Mouse (Mus musculus) left cerebral cortex, adult 11 months (tissue): ENCODE results near the gene Fermt3.
A peak's percentile ranks its signal among the peaks of the same experiment; 100 is the strongest.
"Not testable (repeated sequence)": the region's sequence is repeated elsewhere in the genome, so short reads cannot be mapped to it uniquely, and the experiment has no call there.

ENCODE experiments used
- DNase-seq: peaks from one replicate; pipeline ENCODE4 v3.0.0; 2022; ENCODE audit warnings: low spot score

Gene Fermt3

DNA sequence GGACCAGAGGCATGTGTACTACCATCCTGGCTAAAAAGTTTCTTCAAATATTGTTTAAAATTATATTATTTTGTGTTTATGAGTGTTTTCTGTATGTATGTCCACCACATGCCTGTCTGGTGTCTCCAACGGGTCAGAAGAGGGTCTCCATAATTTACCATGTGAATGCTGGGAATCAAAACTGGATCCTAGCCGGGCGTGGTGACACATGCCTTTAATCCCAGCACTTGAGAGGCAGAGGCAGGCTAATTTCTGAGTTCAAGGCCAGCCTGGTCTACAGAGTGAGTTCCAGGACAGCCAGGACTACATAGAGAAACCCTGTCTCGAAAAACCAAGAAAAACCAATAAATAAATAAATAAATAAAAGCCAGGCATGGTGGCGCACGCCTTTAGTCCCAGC is 28.1 kb downstream of the Fermt3 start:
- DNase-seq: not testable (repeated sequence)

DNA sequence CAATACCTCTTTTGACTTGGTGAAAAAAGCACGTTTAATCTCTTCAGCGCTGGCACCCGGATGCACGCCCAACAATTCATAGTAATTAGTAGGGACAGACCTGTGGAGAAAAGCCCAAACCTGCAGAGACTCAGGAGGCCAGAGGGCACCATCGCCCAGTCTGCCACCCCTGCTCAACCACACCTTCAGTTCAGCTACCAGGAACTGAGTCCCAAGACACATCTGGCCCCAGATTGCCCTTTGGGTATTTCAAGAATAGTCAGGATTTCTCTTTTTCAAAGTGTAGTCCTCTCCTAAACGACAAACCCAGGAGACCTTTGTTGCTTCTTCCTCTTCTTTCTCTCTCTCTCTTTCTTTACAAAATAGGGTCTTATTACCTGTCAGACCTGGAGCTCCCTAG is 28.6 kb downstream of the Fermt3 start:
- DNase-seq: no peak

- DNase-seq: no peak
Measured at GRCm38 (mm10) chr19:6989251-6989650, 30.0 kb downstream of the Fermt3 start.

DNA sequence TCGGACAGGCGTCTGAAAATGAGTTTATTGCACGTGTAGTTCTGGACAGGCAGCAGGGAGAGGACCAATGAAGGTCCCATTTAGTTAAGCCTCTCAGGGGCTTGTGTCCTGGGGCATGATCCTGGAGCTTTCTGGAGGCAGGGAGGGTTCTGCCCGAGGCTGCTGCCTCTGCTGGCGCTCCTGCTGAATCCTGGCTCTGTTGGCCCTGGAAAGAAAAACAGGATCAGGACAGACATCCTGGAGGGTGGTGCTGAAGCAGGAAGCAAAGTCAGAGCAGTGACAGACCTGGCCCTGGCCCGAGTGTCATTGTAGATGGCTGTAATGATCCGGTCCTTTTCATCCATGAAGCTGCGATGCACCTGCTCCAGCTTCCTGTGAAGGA is 31.4 kb downstream of the Fermt3 start:
- no peak for DNase-seq

DNA sequence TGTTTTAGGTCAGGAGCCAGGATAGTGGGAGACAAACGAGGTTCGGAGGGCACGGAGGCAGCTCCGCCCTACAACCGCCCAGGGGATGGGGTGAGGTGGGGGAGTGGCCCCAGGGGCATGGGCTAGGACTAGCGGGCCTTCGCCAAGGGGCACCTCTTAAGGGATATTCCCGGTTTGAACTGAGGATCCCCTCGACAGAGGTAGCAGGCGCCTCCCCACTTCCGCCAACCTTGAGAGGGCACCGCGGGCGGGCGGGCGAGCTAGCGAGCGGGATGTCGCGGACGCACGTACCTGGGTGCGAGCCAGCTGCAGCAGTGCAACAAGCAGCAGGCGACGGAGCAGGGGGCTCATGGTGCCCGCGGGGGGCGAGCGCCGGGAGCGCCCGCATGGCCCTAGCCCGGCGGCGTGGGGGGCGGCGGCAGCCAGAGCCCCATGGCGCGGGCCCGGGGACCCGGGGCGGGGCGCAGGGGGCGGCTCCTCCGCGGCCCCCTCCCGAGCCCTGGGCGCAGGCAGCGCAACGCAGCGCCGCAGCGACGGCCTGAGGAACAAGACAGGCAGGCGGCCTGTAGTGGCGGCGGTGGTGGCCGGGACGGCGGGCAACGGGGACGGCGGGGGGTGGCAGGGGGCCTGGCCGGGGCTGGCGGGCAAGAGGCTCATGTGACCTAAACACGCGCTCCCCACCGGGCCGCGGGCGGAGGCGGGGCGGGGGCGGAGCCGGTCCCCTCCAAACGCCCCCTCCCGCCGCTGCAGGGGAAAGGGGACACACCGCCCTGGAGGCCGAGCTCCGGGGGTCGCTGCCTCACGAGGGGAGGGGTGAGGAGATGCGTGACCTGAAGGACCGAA is 32.0 kb downstream of the Fermt3 start, which contains the start of gene Vegfb:
Gene Vegfb (minus strand): TSS at position 591 of the 843 bp plus-strand sequence.
- no peak for DNase-seq

DNA sequence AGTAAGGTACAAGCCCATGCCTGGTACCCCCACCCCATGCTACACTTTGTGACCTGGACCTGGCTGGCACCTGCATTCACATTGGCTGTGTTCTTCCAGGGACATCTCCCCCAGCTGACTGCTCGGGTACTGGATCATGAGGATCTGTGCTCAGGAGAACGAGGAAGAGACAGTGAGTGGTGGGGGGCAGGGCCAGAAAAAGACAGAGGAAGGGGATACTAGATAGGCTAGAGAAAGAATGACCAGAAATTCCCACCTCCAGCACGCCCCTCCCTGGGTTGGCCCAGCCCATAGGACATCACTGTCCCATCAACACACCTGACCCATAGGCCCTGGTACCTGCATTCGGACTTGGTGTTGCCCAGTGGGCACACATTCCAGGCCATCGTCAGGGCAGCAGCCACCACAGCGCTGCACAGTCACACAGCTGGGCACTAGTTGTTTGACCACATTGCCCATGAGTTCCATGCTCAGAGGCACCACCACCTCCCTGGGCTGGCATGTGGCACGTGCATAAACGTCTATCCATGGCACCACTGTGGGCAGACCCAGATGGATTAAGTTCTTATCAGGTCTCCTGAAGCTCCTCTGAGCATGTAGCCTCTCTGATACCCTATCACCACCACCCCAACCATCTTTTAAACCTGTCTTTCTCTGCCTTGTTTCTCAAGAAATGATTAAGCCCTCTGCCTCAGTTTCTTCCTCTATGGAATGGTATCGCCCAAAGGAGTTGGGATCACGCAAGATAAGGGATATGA is 33.1 kb downstream of the Fermt3 start:
- DNase-seq: no peak

DNA sequence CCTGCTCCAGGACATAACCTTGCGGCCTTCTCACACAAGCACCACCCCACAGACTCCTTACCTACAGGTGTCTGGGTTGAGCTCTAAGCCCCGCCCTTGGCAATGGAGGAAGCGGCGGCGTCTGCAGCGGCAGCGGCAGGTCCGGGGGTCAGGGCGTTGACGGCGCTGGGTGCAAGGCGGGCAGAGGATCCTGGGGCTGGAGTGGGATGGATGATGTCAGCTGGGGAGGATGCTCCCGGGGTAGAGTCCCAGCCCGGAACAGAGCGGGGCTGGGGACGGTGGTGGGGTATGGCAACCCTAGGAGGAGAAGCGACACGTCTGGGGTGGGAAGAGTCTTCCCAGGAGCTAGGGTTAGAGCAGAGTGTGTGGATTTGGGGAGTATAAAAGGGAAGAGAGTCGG is 34.0 kb downstream of the Fermt3 start:
- no peak for DNase-seq

- DNase-seq: no peak
Measured at GRCm38 (mm10) chr19:6983621-6984020, 35.6 kb downstream of the Fermt3 start.

GRCm38 (mm10) chr19:6981465-6981864 is 37.8 kb downstream of the Fermt3 start:
- no peak for DNase-seq

GRCm38 (mm10) chr19:6980381-6981093 is 38.7 kb downstream of the Fermt3 start, which contains the start of gene Fkbp2:
TSS of gene Fkbp2 (minus strand) at chr19:6980501.
- peak; percentile 98 for DNase-seq

- DNase-seq: peak; percentile 98
Measured at GRCm38 (mm10) chr19:6979486-6980380, 39.5 kb downstream of the Fermt3 start.

DNA sequence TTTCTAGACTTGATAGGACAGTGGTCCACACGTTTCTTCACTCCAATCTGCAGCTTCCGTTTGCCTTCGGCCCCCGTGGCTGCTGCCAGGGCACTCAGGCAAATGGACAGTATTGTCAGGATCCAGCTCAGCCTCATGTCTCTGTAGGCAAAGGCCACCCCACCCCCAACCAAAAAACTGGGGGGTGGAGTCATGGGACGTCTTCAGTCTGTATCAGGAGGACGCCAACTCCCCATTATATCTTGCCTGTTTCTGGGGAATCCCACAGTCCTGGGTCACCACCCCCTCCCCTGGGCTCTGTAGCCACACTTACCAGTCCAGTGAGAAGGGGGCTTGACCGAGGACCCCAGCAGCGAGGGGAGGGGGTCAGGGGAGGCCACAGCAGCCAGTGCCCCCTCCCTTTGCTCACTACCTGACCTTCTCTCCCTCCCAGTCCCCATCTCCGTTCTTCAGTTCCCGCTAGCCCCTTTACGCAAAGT is 40.2 kb downstream of the Fermt3 start:
- DNase-seq: no peak

DNA sequence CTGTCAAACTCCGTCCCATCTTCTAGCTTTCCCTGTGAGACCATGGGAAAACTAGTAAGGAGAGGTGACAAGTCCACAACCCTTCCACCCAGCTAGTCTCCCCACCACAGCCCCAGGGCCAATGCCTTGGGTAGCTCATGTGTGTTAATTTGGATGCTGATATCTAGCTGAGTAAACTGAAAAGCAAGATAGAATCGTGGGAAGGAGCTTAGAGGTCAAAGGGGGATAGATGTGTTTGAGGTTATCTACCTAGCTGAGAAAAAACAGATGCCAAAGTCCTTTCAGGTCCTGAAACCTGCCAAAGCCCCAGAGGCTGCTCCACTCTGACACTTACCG is 40.7 kb downstream of the Fermt3 start:
- DNase-seq: no peak

DNA sequence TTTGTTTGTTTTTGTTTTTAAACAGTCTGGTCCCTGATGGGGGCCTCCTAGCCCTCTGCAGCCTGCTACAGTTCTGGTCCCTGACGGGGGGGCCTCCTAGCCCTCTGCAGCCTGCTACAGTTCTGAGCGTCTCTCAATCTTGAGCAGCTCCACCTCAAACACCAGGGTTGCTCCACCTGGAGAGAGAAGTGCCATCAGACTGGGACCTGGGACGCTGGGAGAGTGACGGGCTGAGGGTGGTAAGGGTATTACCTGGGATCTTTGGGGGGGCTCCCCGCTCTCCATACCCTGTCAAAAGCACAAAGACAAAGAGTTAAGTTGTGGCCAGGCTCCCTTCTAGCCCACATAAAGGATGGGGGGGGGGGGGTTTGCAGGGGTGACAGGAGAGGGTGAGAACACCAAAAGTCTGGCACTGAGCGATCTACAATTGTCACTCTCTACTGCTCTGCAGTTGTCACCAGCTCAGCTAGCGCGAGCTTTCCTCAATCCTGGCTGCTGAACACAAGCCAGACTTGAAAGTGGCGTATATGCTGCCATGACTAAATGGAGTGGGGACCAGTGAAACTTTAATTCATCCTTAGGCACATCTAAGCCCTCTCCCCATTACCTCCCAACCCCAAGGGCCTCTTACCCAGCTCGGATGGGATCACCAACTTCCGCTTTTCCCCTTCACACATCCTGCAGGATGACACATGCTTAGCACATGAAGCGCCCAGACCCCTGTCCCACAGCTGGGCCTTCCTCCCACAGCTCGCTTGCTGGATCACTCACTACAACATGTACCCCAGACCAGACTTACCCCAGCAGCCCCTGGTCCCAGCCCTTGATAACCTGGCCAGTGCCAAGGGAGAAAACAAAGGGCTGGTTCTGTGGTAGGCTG is 41.3 kb downstream of the Fermt3 start:
- DNase-seq: no peak

DNA sequence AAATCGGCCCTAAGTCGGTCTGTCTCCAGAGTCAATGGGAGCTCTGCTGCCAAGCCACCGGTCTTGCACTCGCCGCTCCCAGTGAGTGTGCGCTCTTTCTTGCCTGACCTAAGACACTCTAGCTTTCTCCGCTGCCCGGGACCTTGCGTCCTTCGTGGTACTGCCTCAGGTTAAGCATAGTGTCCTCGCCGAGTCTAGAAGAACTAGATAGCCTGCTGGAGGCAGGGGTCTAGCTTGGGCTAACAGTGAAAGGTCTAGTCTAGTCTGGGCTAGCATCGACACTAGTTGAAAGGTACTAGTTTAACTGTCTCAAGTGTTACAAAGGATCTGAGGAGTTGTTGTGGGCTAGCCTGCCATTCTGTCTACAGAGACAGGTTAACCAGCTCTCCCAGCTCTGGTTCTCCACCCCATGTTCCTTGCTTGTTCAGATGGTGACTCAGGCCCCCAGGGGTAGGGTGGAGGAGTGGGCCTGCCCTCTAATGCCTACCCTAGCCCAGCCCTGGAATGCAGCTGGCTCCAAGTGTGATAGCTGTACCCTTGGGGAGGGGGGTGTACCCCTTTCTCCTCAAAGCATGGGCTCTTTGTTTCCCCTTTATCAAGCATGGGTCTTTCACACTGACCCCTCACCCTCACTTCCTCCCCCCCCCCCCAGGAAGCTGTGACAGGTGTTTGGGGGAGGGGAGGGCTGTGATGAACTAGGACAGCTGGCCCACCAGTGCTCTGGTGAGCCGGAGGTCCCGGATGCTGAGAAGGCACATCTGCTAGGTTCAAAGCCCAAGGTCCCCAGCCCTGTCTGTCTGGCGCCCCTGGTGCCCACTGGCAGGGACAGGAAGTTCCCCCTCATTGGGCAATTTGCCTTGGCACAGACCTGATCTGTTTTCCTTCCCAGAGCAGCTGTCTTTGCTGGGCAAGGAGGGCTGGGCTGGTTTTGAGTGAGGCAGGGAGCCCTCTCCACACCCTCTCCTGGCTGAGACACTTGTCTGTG is 43.4 kb downstream of the Fermt3 start, which contains the start of gene Plcb3:
Gene Plcb3 (minus strand): TSS at position 934 of the 985 bp plus-strand sequence.
- DNase-seq: no peak

DNA sequence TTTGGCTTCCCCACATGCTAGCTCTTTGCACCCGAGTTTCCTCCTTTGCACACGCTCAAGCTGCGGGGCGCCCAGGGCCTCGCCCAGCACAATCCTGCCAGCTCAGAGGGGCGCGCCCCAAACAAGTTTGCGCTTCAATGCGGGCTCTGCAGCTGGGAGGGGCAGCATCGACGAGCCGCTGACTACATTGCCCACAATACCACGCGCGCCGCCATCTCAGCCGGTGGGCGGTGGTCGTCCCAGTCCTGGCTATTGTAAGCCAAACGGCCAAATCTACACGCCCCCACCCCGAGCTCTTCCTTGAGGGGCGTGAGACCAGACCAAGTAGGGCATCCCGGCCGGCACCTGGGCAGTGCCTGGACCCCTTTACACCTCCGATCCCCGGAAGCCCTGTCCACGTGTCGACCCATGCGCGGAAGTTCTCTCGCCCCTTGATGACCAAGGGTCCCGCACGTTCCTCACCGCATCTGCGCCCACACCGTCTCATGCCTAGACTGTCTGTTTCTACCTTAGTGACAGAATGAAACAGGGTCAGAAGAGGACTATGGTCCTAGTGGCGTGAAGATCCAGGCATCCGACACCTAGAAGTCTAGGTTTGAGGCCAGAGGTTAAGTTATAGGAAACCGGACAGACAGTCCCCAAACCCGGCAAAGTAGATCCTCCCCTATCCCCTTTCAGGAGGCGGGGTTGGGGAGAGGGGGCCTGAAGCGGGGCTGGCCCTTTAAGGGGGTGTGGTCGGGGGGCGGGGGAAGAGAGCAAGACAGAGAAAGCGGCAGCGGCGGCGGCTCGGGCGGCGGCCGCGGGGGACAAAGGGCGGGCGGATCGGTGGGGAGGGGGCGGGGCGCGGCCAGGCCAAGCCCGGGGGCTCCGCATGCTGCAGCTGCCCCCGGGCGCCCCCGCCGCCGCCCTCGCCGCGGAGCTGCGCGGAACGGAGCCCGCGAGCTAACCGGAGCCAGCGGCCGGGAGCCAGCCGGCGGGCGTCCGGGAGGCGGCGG is 44.8 kb downstream of the Fermt3 start, which contains the start of gene Ppp1r14b:
Gene Ppp1r14b (plus strand): TSS at position 758 of the 995 bp plus-strand sequence.
- DNase-seq: no peak

- DNase-seq: no peak
Measured at GRCm38 (mm10) chr19:6973581-6974190, 45.6 kb downstream of the Fermt3 start.
